Mouse (Mus musculus): ENCODE measurements around the gene Uqcrc2. TPM values are rescaled to one million over a fixed set of nuclear protein-coding genes. Genes with fewer than 3 reads are reported as not detected.

Uqcrc2 gene
- polyA plus RNA-seq, 1 experiment from 2014 or later = 401 TPM

DNA sequence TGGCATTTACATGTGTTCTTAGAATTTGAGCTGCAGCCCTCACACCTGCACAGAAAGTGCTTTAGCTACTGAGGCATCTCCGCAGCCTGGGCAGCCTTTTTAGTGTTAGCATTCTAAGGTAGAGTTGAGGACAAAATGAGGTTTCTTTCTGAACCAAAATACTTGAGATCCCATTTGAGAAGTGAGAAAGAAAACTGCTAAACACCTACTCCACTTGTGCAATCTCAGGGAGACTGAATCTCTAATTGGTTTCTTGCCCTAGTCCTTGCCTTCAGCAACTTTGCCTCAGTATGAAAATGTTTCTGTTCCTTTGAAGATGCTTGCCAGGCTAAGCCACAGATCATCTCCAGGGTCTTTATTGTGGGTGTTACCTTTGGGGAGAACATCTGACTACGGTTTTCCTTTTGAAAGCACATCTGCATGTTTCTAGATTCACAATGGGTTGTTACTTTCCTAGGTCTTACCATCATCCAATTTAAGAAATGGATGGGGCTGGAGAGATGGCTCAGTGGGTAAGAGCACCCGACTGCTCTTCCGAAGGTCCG, 58.9 kb downstream of the Uqcrc2 start:
- Histone ChIP-seq H3K36me3 (peaks cover 28% of the 10 kb centered on the region), H3K4me1 (peaks cover 12% of the 10 kb centered on the region; the same call in 1 of the 2 replicates), H3K9ac (no peak overlapping the region), H3K27me3 (replicated peaks) (no peaks in the 10 kb centered on the region), H3K9me3 (no peaks in the 10 kb centered on the region), H3K27ac (replicated peaks) (no peak overlapping the region), H3K4me3 (no peak overlapping the region), H3K4me2 (no peak overlapping the region)
- no peak for ATAC-seq (ENCODE audit: extremely low read depth, insufficient number of reproducible peaks, low FRiP score, low TSS enrichment)
- WGBS = 93% methylated on average over 5 of the region's 5 CpGs

DNA sequence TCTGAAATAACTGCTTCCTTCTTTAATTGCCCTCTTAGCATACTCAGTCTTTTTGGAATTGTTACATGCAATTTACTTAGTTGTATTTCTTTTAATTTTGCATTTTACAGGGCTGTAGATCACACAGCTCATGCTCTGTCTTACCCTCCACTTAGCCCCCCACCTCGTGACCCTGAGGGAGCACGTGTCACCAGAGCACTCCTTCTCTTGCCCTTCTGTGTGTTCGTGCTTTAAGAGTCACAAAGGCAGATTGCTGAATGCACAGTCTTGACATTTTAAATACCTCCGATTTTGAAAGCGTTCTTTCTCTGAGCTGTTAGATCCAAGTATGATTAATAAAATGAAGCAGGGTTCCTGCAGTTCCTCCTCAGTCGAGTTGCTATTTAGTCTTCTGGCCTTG, 60.2 kb downstream of the Uqcrc2 start:
- no peaks in the 10 kb centered on the region for H3K9me3 ChIP-seq
- ATAC-seq (ENCODE audit: extremely low read depth, insufficient number of reproducible peaks, low FRiP score, low TSS enrichment) = no peak
- H3K9ac ChIP-seq = no peak overlapping the region
- WGBS = 35% methylated on average over 6 of the region's 6 CpGs
- peaks cover 17% of the 10 kb centered on the region for H3K4me1 ChIP-seq
- no peak overlapping the region for H3K27ac ChIP-seq (replicated peaks)
- no peak overlapping the region for H3K4me2 ChIP-seq
- no peak overlapping the region for H3K4me3 ChIP-seq
- H3K36me3 ChIP-seq = peaks cover 28% of the 10 kb centered on the region
- no peaks in the 10 kb centered on the region for H3K27me3 ChIP-seq (replicated peaks)

DNA sequence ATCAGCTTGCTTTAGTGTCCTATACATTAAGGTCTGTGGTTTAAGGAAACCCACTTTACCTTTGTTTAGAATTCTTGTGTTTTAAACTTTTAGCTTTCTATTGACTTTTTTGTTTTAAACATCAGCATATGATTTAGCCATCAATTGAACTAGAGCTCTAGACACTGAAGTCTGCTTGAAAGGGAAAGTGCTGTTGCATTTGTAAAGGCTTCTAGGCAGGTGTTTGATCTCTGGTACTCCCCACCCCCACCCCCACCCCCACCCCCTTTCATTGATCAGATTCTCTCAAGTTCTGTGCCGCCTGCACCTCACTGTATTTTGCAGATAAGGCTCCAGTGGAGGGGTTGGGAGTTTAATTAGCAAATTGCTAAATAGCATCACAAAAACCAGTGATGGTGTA, 60.7 kb downstream of the Uqcrc2 start:
- 76% methylated on average over 1 of the region's 1 CpGs for WGBS
- Histone ChIP-seq H3K36me3 (peaks cover 27% of the 10 kb centered on the region), H3K4me2 (no peak overlapping the region), H3K27me3 (replicated peaks) (no peaks in the 10 kb centered on the region), H3K27ac (replicated peaks) (no peak overlapping the region), H3K4me3 (no peak overlapping the region), H3K9ac (no peak overlapping the region), H3K9me3 (no peaks in the 10 kb centered on the region), H3K4me1 (peaks cover 17% of the 10 kb centered on the region)
- ATAC-seq (ENCODE audit: extremely low read depth, insufficient number of reproducible peaks, low FRiP score, low TSS enrichment) = no peak

DNA sequence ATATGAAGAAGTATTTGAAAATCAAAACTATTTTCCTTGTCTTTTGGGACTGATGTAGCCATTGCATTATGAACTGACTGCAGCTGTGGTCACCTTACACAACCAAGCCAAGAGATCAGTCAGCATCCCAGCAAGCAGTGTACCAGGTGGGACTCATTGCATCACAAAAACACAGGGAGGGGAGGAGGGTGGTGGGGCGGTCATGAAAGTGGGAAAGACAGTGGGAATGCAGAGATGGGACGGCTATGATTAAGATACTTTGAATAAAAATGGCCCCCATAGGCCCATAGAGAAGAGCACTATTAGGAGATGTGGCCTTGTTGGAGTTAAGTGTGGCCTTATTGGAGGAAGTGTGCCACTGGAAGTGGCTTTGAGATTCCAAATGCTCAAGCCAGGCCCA, 61.4 kb downstream of the Uqcrc2 start:
- no peak overlapping the region for H3K4me3 ChIP-seq
- no peak for ATAC-seq (ENCODE audit: extremely low read depth, insufficient number of reproducible peaks, low FRiP score, low TSS enrichment)
- no peak overlapping the region for H3K27ac ChIP-seq (replicated peaks)
- WGBS = 93% methylated on average over 2 of the region's 2 CpGs
- H3K27me3 ChIP-seq (replicated peaks) = no peaks in the 10 kb centered on the region
- H3K4me2 ChIP-seq = no peak overlapping the region
- H3K4me1 ChIP-seq = peaks cover 17% of the 10 kb centered on the region
- peaks cover 20% of the 10 kb centered on the region for H3K36me3 ChIP-seq
- H3K9ac ChIP-seq = no peak overlapping the region
- H3K9me3 ChIP-seq = no peaks in the 10 kb centered on the region

DNA sequence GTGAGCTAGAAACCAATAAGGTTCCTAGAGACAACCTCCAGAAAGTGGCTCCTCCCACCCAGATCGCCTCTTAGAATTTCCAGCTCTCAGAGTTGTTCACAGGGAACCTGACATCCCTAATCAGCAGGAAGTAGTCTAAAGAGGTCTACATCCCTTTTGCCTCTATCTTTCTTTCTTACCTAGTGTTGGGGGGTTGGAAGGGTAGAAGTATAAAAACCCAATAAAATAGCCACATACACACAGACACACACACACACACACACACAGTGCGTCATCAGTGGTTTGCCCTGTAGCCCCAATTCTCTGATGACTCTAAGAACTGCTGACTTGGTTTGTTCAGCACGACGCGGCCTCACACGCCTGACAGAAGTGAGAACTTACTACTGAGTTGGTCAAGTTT, 64.6 kb downstream of the Uqcrc2 start:
- no peak overlapping the region for H3K9ac ChIP-seq
- H3K36me3 ChIP-seq = peaks cover 10% of the 10 kb centered on the region
- WGBS = 85% methylated on average over 6 of the region's 6 CpGs
- H3K27ac ChIP-seq (replicated peaks) = no peak overlapping the region
- H3K27me3 ChIP-seq (replicated peaks) = no peaks in the 10 kb centered on the region
- no peak overlapping the region for H3K4me2 ChIP-seq
- H3K4me3 ChIP-seq = no peak overlapping the region
- no peaks in the 10 kb centered on the region for H3K9me3 ChIP-seq
- H3K4me1 ChIP-seq = peaks cover 41% of the 10 kb centered on the region
- no peak for ATAC-seq (ENCODE audit: extremely low read depth, insufficient number of reproducible peaks, low FRiP score, low TSS enrichment)

DNA sequence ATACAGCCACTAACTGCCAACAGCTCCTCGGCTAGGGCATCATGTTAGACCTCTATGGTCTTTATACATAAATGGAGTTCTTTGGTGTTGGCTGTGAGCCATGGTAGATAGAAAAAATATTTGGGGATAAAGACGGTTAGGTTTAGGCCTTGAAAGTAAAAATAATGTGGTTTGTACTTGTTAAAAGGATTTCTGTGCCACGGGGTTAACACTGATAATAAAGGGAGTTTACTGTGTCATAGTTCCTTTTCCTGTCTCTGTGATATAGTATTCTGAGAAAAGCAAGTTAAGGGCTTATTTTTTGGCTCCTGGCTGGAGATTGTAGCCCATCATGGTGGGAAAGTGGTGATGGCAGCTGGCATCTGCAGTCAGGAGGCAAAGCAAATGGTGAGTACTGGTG, 68.9 kb downstream of the Uqcrc2 start:
- no peak overlapping the region for H3K4me3 ChIP-seq
- no peaks in the 10 kb centered on the region for H3K27me3 ChIP-seq (replicated peaks)
- no peaks in the 10 kb centered on the region for H3K9me3 ChIP-seq
- H3K36me3 ChIP-seq = no peaks in the 10 kb centered on the region
- H3K27ac ChIP-seq (replicated peaks) = 0 out of 2 replicates have a peak overlapping the region, but pooled peaks have one; percentile 5
- peaks cover 32% of the 10 kb centered on the region for H3K4me1 ChIP-seq
- no peak overlapping the region for H3K4me2 ChIP-seq
- no peak overlapping the region for H3K9ac ChIP-seq
- WGBS = 47% methylated on average over 3 of the region's 3 CpGs
- no peak for ATAC-seq (ENCODE audit: extremely low read depth, insufficient number of reproducible peaks, low FRiP score, low TSS enrichment)

Other genes with a start within 250 kb of the Uqcrc2 start
- gene Abca16, start 225.5 kb upstream of the Uqcrc2 start, polyA plus RNA-seq (2015; fragmentation: Nextera tagmentation; extraction: Ambion mirVana) = not detected in 2 replicates
- 0.16 and 0.32 TPM in 2 replicates for gene Pdzd9, start 35.2 kb downstream of the Uqcrc2 start, polyA plus RNA-seq (2015; fragmentation: Nextera tagmentation; extraction: Ambion mirVana)
- 8.5 and 10.2 TPM in 2 replicates for gene Mosmo, start 42.4 kb downstream of the Uqcrc2 start, polyA plus RNA-seq (2015; fragmentation: Nextera tagmentation; extraction: Ambion mirVana)
- 0.56 TPM in 2 replicates for gene Vwa3a, start 104.1 kb downstream of the Uqcrc2 start, polyA plus RNA-seq (2015; fragmentation: Nextera tagmentation; extraction: Ambion mirVana)
- not detected in 2 replicates for gene Gm5737, start 177.2 kb downstream of the Uqcrc2 start, polyA plus RNA-seq (2015; fragmentation: Nextera tagmentation; extraction: Ambion mirVana)
- 16.3 and 16.9 TPM in 2 replicates for gene Eef2k, start 207.7 kb downstream of the Uqcrc2 start, polyA plus RNA-seq (2015; fragmentation: Nextera tagmentation; extraction: Ambion mirVana)

Data from heart, embryonic 13.5 days (tissue).